Mouse (Mus musculus): ENCODE results near the gene Ints2.

- TF ChIP-seq CTCF (IDR thresholded peaks at IDR 0.05; ENCODE audit: extremely low read depth, insufficient read length, insufficient replicate concordance, low read depth, low read length) (no peak), POLR2A (IDR thresholded peaks at IDR 0.05; ENCODE audit: low read depth, low read length) (no peak; the same call in 1 of the 2 replicates)
Observed at GRCm38 (mm10) chr11:86200460-86201021, 56.8 kb downstream of the Ints2 start.
